Mouse (Mus musculus) left cerebral cortex, postnatal 36 days (tissue): Measurements from ENCODE around the gene Nedd4. TPM values are rescaled to one million over a fixed set of nuclear protein-coding genes. Genes with fewer than 3 reads are reported as not detected.
A peak's percentile ranks its signal among the peaks of the same experiment; 100 is the strongest.
"Not testable (repeated sequence)": the region's sequence is repeated elsewhere in the genome, so short reads cannot be mapped to it uniquely, and the experiment has no call there.

Experiments used
- DNase-seq, 2 experiments: peaks; one replicate each; pipeline ENCODE4 v3.0.0; 2021 to 2022; ENCODE audit warnings: low spot score in 2 of 2, mixed read lengths in 1 of 2
- intact Hi-C: fragments of 180-260 bp; cut with DNase I; formaldehyde crosslinking; loops from one replicate; pipeline ENCODE4 v1.15.1; 2025
- total RNA-seq, 2 experiments: library from RNA; stranded (reverse); gene quantifications; 2 replicates each; pipeline ENCODE4 v1.2.3; 2021

Gene Nedd4
- total RNA-seq, 2 experiments from 2014 or later = 259 to 289 TPM

DNA sequence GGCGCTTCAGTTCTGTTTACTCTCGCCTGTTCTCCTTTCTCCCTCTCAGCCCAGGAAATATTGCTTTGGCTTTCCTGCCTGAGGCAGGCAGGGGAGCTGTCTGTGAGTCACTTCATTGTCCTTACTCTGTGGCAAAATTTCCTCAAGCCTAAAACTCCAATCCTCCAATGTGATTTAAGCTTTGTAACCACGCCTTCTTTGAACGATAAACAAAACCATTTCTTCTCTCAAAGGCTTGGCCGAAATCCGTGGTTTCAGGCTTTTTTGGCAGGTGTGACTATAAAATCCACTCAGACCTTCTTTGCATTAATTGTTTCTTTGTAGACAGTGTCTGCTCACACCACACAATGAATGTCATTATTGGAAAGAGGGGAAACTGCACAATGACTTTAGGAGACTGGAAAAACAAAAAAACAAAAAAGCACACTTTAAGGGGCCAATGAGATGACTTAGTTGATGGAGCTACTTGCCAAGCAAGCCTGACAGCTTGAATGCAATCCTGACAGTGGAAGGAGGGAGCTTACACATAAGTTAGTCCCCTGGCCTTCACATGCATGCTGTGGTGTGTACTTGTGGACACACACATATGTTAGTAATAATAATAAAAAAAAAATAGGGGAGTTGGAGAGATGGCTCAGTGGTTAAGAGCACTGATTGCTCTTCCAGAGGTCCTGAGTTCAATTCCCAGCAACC is 17.6 kb upstream of the Nedd4 start:
- intact Hi-C loops = no loop called here
- no peak for DNase-seq

DNA sequence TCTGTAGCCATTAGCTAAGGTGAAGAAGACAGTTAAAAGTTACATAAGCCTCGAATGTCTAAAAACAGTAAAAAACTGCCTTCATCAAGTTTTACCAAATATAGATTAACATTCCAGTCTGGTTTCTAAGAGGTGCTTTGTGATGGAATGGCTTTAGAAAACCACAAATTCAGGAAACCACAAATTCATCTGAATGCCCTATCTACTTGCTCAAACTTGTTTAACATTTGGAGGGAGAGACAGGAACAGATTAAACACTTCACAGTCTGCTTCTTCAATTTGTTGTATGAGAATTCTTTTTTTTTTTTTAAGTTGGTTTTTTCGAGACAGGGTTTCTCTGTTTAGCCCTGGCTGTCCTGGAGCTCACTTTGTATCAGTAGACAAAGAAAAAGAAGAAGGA is 12.4 kb upstream of the Nedd4 start:
- no peak for DNase-seq
- intact Hi-C loops = no loop called here

DNA sequence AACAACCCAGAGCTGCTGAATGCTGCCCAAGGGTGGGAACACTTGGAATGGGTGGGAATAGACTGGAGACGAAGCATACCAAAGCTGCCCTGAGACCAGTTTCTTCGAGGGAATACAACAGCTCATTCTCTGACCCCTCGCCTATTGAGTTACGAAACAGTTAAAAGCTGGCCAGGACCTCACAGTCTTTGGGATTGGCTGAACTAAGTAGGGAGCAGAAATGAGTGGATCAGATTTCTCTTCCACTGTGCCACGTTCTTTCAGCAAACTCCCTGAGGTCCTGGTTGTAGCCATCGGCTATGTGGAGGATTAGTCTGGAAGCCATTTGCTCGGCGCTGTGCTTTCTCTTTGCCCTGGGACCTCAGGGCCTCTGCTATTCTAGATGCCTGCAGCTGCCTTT is 9.2 kb upstream of the Nedd4 start:
- no peak for DNase-seq
- intact Hi-C loops = no loop called here

DNA sequence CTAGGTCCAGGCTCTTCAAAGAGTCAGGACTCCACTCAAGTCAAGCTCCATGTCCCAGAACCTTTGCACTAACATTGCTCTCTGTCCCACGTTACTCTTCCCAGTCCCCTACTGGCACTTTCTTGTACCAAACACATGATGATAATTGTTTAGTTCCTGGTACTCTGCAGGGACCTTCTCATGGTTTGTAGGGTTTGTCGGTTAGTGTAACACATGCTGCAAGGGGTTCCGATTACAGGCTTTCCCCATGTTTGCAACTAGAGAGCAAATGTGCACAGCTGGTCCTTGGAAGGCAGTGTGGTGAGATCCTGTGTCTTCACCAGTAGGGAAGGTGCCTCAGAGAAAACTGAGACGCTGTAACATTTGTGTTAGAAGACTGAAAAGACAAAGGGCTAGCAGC is 8.6 kb upstream of the Nedd4 start:
- DNase-seq = no peak
- intact Hi-C loops = no loop called here

DNA sequence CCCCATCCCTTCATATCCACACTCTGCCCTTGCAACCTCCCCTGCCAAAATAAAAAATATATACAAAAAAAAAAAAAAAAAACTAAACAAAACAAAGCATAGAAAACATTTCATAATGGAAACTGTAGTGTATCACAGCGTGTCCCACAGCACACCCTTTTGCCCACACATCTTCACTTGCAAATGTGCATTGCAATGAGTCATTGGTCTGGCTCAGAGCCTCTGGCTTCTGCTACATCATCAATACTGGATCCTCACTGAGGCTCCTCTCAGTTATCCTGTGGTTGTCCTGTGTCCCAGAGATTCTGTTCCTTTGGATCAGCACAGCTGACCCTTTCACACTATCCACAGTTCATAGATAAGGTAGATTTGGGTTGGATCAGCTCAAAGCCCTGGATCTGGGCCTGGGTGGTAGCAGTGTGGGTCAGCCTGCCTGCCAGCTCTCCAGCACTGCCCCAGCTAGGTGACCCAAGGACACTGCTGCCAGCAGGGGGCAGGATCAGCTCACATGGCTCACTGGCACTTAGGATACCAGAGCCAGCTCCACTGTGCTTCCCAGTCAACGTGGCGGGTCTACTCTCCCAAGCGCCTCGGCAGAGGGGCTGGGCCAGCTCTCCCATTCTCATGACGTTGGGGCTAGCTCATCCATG is 7.4 kb upstream of the Nedd4 start:
- intact Hi-C loops = no loop called here
- no peak for DNase-seq

DNA sequence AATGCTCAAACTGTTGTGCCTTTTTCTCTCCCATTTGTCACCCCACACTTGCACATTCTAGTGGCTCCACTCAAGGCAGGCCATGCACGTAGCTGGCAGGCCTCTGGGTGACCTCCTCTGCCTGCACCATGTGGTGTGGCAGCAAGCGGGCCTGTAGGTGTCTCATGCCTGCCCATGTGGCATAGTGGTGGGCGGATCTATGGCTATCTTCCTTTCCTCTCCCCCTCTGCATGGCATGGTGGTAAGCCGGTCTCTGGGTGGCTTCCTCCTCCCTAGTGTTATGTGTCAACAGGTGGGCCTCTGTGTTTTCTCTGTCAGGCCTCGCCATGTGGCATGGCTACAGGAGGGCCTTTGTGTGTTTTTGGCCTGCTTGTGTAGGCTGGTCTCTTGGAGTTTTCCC is 6.5 kb upstream of the Nedd4 start:
- intact Hi-C loops = no loop called here
- no peak for DNase-seq

DNA sequence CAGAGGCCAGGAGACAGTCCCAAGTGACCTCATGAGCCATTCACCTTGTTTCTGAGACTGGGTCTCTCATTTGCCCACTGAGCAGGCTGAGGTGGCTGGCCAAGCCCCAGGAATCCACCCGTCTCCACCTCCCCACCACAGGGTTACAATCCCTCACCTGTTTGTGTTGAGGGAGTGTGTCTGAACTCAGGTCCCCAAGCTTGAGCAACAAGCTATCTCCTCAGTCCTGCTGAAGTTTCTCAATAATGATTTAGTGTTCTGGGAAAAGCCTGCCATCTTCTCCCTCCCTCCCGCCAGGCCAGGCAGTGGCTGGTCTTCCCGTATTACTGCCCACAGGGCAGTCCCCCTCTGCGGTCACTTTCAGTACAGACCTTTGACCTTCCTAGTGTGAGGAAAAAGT is 5.7 kb upstream of the Nedd4 start:
- intact Hi-C loops = no loop called here

DNA sequence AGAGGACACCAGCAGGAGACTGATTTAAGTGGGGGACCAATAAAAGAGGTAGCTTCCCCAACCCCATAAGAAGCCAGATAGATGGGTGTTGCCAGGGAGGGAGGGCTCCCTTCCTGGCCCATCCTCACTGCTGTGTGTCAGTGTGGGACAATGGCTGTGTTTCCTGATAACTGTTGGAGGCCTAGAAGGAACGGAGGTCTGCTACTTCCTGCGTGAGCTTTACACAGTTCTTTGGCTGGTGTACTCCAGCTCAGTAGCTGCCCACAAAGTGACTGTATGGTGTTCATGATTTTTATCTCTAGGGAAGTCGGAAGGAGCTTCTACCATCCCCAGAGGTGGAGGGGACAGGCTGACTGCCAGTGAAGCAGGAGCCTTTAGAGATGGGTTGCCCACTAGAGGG is 5.2 kb upstream of the Nedd4 start:
- intact Hi-C loops = no loop called here
- no peak for DNase-seq

More for the DNA sequence above, 5.7 kb upstream of the Nedd4 start:
- no peak for DNase-seq

DNA sequence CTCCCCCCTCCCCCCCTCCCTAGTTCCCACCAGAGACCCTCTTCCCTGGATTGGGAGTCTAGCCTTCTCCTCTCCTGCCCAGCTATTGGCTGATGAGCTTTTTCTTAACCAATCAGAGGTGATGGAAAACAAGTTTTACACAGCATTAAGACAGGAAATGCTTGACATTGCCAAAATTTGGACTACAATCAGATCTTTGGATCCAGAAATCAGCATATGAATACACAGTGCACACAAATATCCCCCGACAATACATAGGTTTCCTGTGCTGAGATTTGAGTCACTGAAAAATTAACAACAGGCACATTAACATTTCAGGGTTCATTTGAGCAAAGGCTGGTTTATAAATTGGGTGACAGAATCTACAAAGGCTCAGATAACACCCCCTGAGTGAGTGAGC is 4.5 kb upstream of the Nedd4 start:
- intact Hi-C loops = no loop called here
- DNase-seq = no peak

DNA sequence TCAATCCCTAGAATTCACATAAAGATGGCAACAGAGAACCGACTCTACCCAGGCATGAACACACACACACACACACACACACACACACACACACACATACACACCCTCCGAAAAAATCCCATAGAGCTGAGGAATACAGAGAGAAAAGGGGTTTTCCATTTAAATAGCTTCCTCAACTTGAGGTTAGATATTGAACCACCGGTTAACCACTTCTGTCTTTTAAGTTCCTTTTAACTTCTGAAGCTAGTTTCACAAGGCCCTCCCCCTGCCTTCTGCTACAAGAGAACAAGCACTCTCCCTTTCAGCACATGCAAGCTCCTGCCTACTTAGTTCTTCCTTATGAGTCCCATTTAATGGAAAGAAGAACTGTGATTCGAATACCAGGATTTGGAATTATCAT is 2.0 kb upstream of the Nedd4 start:
- no peak for DNase-seq
- intact Hi-C loops = loop anchor here (5.0 kb wide), 2 partner anchors 33 to 128 kb away; partner anchors contain the start of gene Rfx7

DNA sequence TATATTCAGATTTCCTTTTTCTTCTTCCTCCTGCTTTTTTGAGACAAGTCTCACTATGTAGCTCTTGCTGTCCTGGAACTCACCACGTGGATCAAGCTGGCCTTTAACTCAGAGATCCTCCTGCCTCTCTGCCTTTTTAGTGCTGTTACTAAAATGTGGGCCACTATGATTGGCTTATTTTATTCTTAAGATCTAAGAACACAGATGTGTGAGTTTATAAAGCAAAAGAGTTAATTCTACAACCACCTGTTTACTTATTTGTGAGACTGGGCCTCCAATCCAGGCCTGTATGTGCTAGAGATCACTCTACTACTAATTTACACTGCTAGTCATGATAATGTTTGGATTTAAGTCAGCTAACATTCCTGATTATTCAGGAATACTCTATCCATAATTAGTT is 1.2 kb upstream of the Nedd4 start:
- no peak for DNase-seq
- intact Hi-C loops = loop anchor here (5.0 kb wide), 2 partner anchors 34 to 129 kb away; partner anchors contain the start of gene Rfx7

DNA sequence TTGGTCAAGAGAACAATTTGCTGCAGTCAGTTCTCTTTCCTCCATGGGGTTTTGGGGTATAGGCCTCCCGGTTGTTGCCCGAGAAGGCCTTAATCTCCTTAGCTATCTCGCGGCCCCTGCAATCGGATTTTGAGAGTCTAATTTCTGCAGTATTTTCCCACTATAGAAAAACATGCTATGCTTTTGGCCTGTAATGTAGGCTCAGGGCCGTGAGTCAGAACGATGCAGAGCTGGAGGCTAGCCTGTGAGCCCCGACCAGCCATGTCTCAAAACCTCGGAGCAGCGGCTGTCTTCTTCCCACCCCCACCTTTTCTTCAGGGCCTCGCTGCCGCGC is 618 bp upstream of the Nedd4 start:
- intact Hi-C loops = loop anchor here (5.0 kb wide), 2 partner anchors 34 to 129 kb away; partner anchors contain the start of gene Rfx7
- DNase-seq = no peak

DNA sequence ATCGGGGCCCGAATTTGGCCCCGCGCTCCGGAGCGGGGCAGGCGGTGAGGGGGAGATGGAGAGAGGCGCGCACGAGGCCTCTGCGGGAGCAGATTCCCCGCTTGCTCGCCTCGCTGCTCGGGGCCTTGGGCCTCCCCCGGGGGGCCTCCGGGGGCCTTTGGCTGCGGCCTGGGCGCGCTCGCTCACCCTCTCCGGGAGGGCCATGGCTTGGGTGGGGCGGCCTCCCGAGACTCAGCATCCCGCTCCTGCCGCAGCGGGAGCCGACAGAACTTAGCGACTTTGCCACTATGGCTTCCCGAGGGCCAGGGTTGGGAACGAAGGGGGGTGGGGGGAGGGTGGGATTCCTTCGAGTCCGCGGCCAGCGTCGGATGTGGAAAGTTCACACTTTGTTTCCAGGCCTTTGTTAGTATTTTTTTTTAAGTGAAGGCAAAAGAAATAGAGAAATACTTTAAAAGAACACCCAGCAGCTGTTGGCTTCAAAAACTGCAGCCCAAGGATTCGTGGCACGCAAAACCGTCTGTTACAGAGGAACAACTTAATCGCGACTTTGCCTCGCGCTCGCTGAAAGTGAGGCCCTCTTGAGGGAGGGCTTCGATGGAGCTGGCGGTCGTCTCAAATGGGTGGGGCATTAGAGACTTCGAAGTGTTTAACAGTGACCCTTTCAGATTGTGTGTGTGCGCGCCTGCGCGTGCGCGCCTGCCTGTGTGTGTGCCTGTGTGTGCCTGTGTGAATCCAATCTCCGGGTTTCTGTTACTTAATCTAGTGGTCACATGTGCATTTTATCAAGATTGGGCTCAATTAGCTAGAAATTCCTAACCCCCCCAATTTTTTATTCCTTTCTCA is 766 bp downstream of the Nedd4 start:
- peak; percentile 65 to 69 for DNase-seq
- intact Hi-C loops = loop anchor here (1.0 to 5.0 kb wide), 3 partner anchors 23 to 131 kb away; partner anchors contain the start of gene Rfx7

DNA sequence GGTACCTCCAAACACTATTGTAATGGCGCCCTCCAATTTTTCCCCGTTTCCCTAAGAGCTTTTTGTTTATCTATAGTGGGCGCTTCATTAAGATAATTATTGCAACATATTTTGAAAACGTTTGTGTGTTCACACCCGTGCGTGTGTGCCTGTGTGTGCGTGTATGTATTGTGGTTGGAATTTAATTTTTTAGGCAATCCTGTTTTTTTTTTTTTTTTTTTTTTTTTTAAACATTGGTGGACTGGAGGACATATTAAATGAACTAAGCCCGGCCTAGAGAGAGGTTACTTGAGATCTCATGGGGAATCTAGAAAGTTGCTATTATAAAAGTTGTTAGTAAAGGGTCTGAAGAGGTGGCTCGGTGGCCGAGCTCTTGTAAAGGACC is 1.4 kb downstream of the Nedd4 start:
- intact Hi-C loops = loop anchor here (5.0 kb wide), 2 partner anchors 36 to 131 kb away; partner anchors contain the start of gene Rfx7
- DNase-seq = no peak

DNA sequence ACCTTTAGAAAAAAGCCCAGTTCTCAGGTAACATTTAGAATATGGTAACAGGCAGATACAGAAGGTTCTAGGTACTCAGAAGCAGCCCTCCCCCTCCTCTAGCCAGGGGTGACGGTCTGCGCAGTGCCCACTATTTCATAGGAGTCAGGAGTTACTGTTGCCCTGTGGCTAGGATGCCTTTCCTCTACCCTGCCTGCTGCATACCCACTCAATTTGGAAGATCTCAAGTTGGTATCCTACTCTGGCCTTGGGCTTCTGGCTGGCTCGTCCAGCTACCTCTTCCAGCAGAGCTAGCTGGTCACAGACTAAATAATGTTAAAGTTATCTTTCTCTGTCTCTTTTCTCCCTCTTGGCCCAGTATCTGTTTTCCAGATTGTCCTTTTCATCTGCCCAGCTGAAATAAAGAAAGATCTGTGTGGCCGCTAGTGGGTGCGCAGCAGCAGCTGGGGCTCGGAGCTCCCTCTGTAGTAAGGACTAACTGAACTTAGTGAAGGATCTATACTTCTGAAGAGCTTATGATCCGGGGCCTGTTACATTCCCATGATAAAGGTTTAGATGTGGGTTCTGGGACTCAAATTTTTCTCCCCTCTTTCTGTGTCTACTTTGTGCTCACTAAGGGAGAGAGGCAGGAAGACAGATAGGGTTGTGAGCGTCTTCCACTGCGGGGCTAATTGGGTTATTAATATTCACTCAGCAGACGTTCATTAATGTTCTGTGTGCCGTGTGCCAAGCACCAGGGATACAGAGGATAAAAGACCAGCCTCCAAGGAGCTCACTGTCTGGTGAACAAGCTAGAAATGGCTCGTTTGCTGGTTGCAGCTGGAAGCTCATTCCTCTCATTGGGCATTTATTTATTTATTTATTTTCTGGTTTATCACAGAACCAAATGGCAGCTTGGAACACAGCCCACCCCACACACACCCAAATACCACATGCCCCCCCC is 2.5 kb downstream of the Nedd4 start:
- DNase-seq = no peak
- intact Hi-C loops = loop anchor here (5.0 kb wide), 2 partner anchors 37 to 132 kb away; partner anchors contain the start of gene Rfx7

DNA sequence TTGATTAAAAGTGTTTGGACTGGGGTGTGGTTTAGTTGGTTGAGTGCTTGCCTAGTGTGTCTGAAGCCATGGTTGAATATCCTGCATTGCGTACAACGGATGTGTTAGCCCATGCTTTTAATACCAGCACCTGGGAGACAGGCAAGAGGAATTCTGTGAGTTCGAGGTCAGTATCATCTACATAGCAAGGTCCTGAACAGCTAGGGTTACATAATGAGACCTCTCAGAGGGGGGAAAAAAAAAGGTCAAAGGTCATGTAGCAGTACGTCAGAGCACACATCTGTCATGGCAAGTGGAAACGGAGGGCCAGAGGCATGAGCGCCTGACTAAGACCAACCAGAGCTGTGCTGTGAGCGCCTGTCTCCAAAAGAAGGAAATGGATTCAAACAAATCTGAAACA is 3.4 kb downstream of the Nedd4 start:
- DNase-seq = no peak
- intact Hi-C loops = no loop called here

DNA sequence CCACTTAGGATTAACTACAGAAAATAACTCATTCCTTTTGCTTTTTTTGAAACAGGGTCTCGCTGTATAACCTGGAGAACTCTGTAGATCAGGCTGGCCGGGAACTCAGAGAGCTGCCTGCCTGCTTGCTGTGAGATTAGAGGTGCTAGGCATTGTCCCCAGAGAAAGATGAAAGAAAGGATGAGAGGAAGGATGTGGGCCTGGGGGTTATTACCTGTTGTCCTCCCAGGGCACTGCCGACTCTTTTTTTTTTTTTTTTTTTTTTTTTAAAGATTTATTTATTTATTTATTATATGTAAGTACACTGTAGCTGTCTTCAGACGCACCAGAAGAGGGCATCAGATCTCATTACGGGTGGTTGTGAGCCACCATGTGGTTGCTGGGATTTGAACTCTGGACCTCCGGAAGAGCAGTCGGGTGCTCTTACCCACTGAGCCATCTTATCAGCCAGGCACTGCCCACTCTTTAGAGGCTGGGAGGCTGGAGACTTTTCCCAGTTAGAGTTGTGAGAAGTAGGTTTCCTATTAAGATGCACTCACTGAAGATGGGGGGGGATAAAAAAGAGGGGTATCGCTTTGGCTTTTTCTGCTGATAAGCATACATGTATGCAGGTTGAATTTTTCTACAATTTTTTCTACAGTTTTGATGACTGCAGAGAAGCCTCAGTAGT is 4.3 kb downstream of the Nedd4 start:
- DNase-seq, intact Hi-C loops: not testable (repeated sequence)

DNA sequence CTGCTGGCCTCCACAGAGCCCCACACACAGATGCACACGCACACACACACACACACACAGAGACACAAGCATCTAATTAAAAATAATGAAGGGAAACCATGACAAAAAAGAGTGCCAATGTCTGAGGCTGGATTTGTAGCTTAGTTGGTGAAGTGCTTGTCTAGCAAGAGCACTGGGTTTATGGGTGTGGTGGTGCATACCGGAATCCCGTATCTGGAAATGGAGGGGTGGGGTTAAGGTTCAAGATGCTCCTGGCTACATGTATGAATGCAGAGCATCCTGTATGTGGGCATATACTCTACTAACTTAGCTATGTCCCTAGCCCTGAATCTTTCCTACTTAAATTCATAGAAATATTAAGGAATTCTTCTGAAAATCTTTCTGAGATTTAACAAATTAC is 5.0 kb downstream of the Nedd4 start:
- intact Hi-C loops = no loop called here
- no peak for DNase-seq

DNA sequence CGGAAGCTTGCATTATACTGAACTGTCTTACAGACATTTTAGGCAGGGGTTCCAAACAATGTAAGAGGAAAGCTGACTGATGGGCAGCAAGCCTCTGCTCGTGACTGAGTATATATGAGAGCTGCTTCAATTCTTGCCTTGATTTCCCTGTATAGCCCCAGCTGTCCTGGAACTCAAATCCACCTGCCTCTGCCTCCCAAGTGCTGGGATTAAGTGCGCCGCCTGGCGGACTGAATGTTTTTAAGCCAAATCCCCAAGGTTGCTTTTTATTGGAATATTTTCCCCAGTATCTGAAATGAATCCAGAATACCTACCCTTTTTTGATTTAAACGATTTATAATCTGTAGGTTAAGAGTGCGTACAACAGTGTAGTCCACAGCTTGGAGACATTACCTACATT is 7.2 kb downstream of the Nedd4 start:
- intact Hi-C loops = no loop called here
- no peak for DNase-seq
